Mouse (Mus musculus): ENCODE measurements around the gene Aloxe3. TPM values are rescaled to one million over a fixed set of nuclear protein-coding genes. Genes with fewer than 3 reads are reported as not detected.
A peak's percentile ranks its signal among the peaks of the same experiment; 100 is the strongest.

Gene Aloxe3
- total RNA-seq, 1 experiment, result 0.49 TPM

DNA sequence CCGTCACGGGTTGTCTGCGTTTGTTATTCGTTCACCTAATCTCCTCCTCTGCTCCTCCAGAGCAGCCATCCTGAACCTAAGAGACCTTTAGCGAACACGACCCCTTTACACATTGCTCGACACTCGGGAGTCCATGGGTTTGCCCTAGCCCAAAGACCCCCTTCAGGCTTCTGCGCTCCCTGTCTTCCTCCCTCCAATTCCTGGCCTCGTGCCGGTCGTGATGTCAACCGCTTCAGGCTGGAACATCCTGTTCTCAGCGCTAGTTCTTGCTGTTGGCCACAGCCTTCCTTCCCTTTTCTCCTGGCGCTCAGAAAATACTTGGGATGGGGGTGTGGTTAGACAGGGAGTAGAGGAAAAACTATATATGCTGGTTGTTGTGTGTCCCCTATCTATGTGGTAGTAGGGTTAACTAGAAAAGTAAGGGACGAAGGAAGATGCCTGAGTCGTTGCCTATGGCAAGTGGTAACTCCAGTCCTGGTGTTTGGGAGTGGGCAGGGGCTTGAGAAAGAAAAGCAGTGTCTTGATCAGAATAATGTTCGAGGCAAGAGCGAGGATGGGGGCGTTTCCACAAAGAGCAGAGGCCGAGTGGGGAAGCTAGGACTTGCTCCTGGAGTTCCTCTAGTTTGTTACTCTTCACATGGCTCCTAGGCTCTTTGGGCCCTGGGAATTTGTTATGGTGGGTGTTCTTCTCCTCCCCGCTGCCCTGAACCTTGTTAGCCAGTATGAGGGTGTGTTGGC lies 26.4 kb upstream of the Aloxe3 start:
- Histone ChIP-seq H3K9ac (ENCODE audit: insufficient read depth, low read depth, low read length, poor library complexity, severe bottlenecking) (peak overlapping the region; percentile 56), H3K36me3 (ENCODE audit: control insufficient read depth, insufficient read depth, low read length, poor library complexity, severe bottlenecking) (peaks cover 38% of the 10 kb centered on the region), H3K27ac (ENCODE audit: insufficient read depth, low read depth, low read length, poor library complexity, severe bottlenecking) (no peak overlapping the region), H3K4me3 (ENCODE audit: insufficient read depth in 1 of 2, low read depth in 1 of 2, low read length in 2 of 2, poor library complexity in 1 of 2, severe bottlenecking in 1 of 2) (peak overlapping the region; percentile 55 to 81), H3K9me3 (ENCODE audit: control insufficient read depth, insufficient read depth, low read depth, low read length) (no peaks in the 10 kb centered on the region), H3K4me1 (ENCODE audit: control insufficient read depth in 2 of 2, insufficient read depth in 2 of 2, low read length in 2 of 2, poor library complexity in 1 of 2) (peaks cover 10 to 16% of the 10 kb centered on the region in 2 experiments; a peak in 3 of 4 replicates)
- DNase-seq (ENCODE audit: low read depth, low spot score), result no peak
- TF ChIP-seq CHD2 (IDR thresholded peaks at IDR 0.05; ENCODE audit: low read depth, low read length) (no peak), MAFK (IDR thresholded peaks at IDR 0.05; ENCODE audit: insufficient read depth, low read depth, low read length) (no peak), HCFC1 (IDR thresholded peaks at IDR 0.05; ENCODE audit: borderline replicate concordance, insufficient read depth, low read length) (no peak), ZC3H11A (IDR thresholded peaks at IDR 0.05; ENCODE audit: borderline replicate concordance, low read depth, low read length) (no peak), ZNF384 (IDR thresholded peaks at IDR 0.05; ENCODE audit: low read depth, low read length) (no peak)
- in situ Hi-C loops (cut with MboI; ENCODE audit: low sequenced_read_pairs in 2 of 2, unreplicated experiment in 2 of 2), result no loop called here

DNA sequence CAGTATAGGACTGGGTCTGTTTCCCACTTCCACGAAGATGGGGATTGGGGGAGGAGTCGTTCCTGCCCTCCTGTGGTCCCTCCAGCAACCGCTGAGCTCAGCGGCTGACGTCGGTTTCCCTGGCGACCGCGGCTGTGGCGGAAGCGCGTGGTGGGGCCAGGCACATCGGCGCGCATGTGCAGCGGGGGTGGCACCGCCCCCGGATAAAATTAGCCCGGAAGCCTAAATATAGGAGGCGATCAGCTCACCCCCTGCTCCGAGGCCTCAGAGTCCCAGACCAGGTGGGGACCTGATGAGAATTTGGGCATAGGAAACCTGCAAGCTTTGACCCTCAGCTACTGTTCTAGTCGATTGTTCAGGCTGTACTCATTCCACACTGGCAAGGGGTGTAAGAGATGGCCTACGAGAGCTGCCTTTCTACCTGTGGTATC lies 25.8 kb upstream of the Aloxe3 start:
- Histone ChIP-seq H3K4me1 (ENCODE audit: control insufficient read depth in 2 of 2, insufficient read depth in 2 of 2, low read length in 2 of 2, poor library complexity in 1 of 2) (peaks cover 10 to 16% of the 10 kb centered on the region in 2 experiments; a peak in 3 of 4 replicates), H3K36me3 (ENCODE audit: control insufficient read depth, insufficient read depth, low read length, poor library complexity, severe bottlenecking) (peaks cover 42% of the 10 kb centered on the region), H3K9ac (ENCODE audit: insufficient read depth, low read depth, low read length, poor library complexity, severe bottlenecking) (peak overlapping the region; percentile 56), H3K4me3 (ENCODE audit: insufficient read depth in 1 of 2, low read depth in 1 of 2, low read length in 2 of 2, poor library complexity in 1 of 2, severe bottlenecking in 1 of 2) (peak overlapping the region; percentile 55 to 81), H3K27ac (ENCODE audit: insufficient read depth, low read depth, low read length, poor library complexity, severe bottlenecking) (no peak overlapping the region), H3K9me3 (ENCODE audit: control insufficient read depth, insufficient read depth, low read depth, low read length) (no peaks in the 10 kb centered on the region)
- TF ChIP-seq CHD2 (IDR thresholded peaks at IDR 0.05; ENCODE audit: low read depth, low read length) (no peak), HCFC1 (IDR thresholded peaks at IDR 0.05; ENCODE audit: borderline replicate concordance, insufficient read depth, low read length) (no peak)
- in situ Hi-C loops (cut with MboI; ENCODE audit: low sequenced_read_pairs in 2 of 2, unreplicated experiment in 2 of 2), result no loop called here
- no peak for DNase-seq (ENCODE audit: low read depth, low spot score)

DNA sequence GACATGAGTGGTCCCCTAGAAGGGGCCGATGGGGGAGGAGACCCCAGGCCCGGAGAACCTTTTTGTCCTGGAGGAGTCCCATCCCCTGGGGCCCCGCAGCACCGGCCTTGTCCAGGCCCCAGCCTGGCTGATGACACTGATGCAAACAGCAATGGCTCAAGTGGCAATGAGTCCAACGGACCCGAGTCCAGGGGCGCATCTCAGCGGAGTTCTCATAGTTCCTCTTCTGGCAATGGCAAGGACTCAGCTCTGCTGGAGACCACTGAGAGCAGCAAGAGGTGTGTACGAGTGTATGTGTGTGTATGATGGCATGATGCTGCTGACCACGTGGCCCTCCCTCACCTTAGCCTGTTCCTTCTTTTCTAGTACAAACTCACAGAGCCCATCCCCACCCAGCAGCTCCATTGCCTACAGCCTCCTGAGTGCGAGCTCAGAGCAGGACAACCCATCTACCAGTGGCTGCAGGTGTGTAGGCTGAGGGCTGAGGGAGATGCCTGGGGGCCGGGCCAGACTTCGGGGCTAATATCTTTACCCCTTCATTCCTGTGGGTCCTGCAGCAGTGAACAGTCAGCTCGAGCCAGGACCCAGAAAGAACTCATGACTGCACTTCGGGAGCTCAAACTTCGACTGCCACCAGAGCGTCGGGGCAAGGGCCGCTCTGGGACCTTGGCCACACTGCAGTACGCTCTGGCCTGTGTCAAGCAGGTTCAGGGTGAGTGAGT lies 24.9 kb upstream of the Aloxe3 start:
- peak overlapping the region; percentile 13; the same call in 1 of the 2 replicates for H3K9ac ChIP-seq (ENCODE audit: insufficient read depth, low read depth, low read length, poor library complexity, severe bottlenecking)
- H3K27ac ChIP-seq (ENCODE audit: insufficient read depth, low read depth, low read length, poor library complexity, severe bottlenecking), result no peak overlapping the region
- peaks cover 50% of the 10 kb centered on the region for H3K36me3 ChIP-seq (ENCODE audit: control insufficient read depth, insufficient read depth, low read length, poor library complexity, severe bottlenecking)
- in situ Hi-C loops (cut with MboI; ENCODE audit: low sequenced_read_pairs in 2 of 2, unreplicated experiment in 2 of 2), result no loop called here
- DNase-seq (ENCODE audit: low read depth, low spot score), result no peak
- no peak overlapping the region for H3K4me3 ChIP-seq (ENCODE audit: insufficient read depth in 1 of 2, low read depth in 1 of 2, low read length in 2 of 2, poor library complexity in 1 of 2, severe bottlenecking in 1 of 2)
- no peaks in the 10 kb centered on the region for H3K9me3 ChIP-seq (ENCODE audit: control insufficient read depth, insufficient read depth, low read depth, low read length)
- no peak for TF ChIP-seq HCFC1 (IDR thresholded peaks at IDR 0.05; ENCODE audit: borderline replicate concordance, insufficient read depth, low read length)
- no peak for TF ChIP-seq ZNF384 (IDR thresholded peaks at IDR 0.05; ENCODE audit: low read depth, low read length)
- TF ChIP-seq MAFK (IDR thresholded peaks at IDR 0.05; ENCODE audit: insufficient read depth, low read depth, low read length), result no peak
- no peak for TF ChIP-seq CHD2 (IDR thresholded peaks at IDR 0.05; ENCODE audit: low read depth, low read length)
- no peak for TF ChIP-seq ZC3H11A (IDR thresholded peaks at IDR 0.05; ENCODE audit: borderline replicate concordance, low read depth, low read length)
- H3K4me1 ChIP-seq (ENCODE audit: control insufficient read depth in 2 of 2, insufficient read depth in 2 of 2, low read length in 2 of 2, poor library complexity in 1 of 2), result peaks cover 10 to 16% of the 10 kb centered on the region in 2 experiments; a peak in 3 of 4 replicates

DNA sequence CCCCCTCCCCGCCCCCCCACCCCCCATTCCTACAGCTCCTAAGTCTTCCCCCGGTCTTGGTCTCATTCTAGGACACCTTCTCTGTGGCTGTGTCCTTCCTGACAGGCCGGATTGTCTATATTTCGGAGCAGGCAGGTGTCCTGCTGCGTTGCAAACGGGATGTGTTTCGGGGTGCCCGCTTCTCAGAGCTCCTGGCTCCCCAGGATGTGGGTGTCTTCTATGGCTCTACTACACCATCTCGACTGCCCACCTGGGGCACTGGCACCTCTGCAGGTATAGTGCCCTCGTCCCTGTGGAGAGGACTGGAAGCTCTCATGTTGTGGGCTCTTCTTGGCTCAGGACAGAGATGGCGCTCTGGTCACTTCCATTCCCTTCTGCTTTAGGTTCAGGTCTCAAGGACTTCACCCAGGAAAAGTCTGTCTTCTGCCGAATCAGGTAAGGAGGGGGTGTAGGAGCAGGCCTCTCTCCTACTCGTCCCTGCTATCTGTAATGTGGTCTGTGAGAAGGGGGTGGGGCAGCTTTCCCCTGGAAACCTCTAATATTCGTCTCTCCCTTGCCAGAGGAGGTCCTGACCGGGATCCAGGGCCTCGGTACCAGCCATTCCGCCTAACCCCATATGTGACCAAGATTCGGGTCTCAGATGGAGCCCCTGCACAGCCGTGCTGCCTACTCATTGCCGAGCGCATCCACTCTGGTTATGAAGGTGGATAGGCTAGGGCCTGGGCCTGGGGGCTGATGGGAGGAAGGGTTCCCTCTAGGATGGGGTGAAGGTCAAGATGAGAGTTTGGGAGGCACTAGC lies 23.9 kb upstream of the Aloxe3 start:
- in situ Hi-C loops (cut with MboI; ENCODE audit: low sequenced_read_pairs in 2 of 2, unreplicated experiment in 2 of 2), result no loop called here
- Histone ChIP-seq H3K9me3 (ENCODE audit: control insufficient read depth, insufficient read depth, low read depth, low read length) (no peaks in the 10 kb centered on the region), H3K27ac (ENCODE audit: insufficient read depth, low read depth, low read length, poor library complexity, severe bottlenecking) (no peak overlapping the region), H3K4me1 (ENCODE audit: control insufficient read depth in 2 of 2, insufficient read depth in 2 of 2, low read length in 2 of 2, poor library complexity in 1 of 2) (peaks cover 10 to 14% of the 10 kb centered on the region in 2 experiments; a peak in 3 of 4 replicates), H3K4me3 (ENCODE audit: insufficient read depth in 1 of 2, low read depth in 1 of 2, low read length in 2 of 2, poor library complexity in 1 of 2, severe bottlenecking in 1 of 2) (no peak overlapping the region), H3K36me3 (ENCODE audit: control insufficient read depth, insufficient read depth, low read length, poor library complexity, severe bottlenecking) (peaks cover 56% of the 10 kb centered on the region), H3K9ac (ENCODE audit: insufficient read depth, low read depth, low read length, poor library complexity, severe bottlenecking) (no peak overlapping the region)
- TF ChIP-seq ZC3H11A (IDR thresholded peaks at IDR 0.05; ENCODE audit: borderline replicate concordance, low read depth, low read length) (no peak), CHD2 (IDR thresholded peaks at IDR 0.05; ENCODE audit: low read depth, low read length) (no peak), MAFK (IDR thresholded peaks at IDR 0.05; ENCODE audit: insufficient read depth, low read depth, low read length) (no peak), ZNF384 (IDR thresholded peaks at IDR 0.05; ENCODE audit: low read depth, low read length) (no peak), HCFC1 (IDR thresholded peaks at IDR 0.05; ENCODE audit: borderline replicate concordance, insufficient read depth, low read length) (no peak)
- DNase-seq (ENCODE audit: low read depth, low spot score), result no peak

All from ES-E14 (cell line).